Mouse (Mus musculus): Measurements from ENCODE around the gene Gprc6a.

Gprc6a gene

DNA sequence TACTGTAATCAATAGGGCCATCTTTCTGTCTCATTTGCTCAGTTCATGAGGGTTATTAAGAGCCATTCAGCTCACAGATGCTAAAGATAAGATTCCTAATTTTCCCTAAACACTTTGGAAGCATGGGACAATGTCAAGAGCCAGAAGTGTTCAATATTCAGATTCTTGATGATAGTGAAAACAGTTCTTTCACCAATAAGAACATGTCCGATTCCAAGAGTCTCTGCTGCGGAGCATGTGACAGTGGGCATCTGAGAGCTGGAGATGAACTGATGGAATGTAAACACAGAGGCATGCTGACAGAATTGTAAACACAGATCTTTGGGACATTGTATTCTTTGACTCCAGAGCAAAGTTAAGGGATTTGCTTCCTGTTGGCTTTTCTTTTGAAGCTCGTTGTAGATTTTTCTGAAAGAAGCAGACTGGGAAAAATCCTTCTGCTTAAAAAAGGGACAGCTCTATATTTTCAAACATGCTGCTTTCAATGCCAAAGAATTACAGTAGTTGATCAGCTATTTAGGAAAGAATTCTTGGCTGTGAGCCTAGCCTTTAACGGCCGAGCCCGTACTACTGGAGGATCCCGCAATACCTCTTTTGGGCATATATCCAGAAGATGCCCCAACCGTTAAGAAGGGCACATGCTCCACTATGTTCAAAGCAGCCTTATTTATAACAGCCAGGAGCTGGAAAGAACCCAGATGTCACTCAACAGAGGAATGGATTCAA lies at the start of gene Gprc6a:
Gene Gprc6a (minus strand): TSS at position 51 of the 726 bp plus-strand sequence.
- in situ Hi-C loops (cut with MboI, MseI), result no loop called here

DNA sequence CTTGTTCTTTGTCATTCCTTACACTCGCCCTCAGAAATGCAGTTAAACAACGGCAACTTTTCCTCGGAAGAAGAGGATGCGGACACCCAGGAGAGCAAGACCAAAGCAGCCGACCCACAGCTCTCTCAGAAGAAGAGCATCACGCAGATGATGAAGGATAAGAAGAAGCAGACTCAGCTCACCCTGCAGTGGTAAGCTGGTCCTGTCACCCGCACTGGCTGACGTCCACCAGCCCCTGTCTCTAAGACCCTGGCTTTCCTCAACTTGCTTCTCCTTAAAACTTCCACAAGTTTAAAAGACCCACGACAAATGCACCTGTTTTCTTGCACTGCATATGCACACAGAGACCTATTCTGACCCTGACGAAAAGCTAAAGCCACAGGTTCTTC lies 47.0 kb upstream of the Gprc6a start:
- in situ Hi-C loops (cut with MboI, MseI), result no loop called here

DNA sequence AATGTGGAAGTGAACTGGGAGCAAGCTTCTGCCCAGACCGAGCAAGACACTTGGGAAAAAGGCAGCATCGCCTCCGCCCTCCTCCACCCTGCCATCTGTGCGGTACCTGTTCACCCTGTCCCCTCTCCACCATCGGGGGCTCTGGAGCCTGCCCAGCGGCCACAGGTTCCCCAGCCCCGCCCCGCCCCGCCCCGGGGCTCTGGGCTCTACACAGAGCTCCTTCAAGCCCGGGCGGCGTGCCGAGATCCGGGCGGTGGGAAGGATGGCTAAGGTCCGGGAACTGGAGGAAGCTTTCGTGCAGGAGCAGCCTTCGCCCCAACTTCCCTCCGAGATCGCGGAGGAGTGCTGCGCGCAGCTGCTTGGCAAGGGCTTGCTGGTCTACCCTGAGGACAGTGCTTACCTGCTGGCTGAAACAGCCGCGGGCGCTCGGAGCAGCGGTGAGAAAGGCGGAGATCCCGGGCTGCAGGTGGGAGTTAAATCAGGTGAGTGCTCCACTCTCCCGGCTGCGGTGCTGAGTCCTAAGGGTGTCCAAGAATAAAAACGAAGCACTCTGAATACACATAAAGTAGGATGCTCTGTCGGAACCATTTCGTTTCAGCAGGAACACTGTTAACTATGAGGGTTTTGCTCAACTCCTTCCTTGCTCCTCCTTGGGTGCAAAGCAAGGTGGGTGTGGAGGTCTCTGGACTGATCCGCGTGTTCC lies 46.4 kb upstream of the Gprc6a start, which contains the start of gene Rfx6:
Gene Rfx6 (plus strand): TSS at position 209 of the 703 bp plus-strand sequence.
- in situ Hi-C loops (cut with MboI, MseI), result no loop called here

DNA sequence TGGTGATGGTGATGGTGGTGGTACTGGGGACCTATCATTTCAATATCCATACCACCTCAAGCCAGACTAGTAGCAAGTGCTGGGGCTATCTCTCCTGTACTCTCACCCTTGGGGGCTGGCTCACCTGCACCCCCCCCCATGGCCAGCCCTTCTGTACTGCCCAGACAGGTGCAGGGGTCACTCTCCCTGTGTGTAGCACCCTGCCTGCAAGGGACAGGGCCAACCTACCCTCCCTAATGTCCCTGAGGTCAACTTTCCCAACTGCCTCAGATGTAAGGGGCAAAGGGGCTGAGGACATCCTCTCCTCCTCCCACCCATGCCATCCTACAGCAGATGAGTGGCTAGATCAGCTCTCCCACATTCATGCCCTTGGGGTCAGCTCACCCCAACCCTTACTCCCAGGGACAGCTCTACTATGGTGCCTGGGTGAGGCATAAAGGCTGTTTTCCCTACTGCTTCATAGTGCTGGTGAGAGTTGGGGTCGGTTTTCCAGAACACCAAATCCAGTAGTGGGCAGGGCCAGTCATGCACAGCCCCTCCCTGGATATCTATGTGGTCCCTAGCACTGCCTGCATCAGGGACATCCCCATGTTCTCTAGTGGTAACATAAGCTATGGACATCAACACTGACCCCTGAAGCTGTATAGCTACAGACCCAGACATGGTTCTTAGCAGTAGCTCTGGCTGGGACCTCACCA lies 41.0 kb upstream of the Gprc6a start:
- in situ Hi-C loops (cut with MboI, MseI), result no loop called here

DNA sequence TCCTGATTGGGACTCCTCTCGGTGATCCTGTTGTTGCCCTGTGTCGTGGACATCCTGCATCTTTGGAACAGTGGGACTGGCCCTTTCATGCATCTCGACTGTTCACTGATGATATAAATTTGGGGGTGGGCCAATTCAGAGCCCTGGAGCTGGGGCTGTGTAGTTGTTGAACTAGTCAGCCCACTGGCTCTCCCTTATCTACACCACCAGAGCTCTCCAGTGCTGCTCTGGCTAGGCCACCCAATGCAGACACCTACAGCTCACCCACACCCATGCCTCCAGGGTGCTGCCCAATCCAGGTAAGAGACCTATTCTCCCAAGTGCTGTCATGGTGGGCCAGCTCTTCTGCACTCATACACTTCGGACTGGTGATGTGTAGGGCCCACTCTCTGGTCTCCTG lies 40.3 kb upstream of the Gprc6a start:
- in situ Hi-C loops (cut with MboI, MseI), result no loop called here

DNA sequence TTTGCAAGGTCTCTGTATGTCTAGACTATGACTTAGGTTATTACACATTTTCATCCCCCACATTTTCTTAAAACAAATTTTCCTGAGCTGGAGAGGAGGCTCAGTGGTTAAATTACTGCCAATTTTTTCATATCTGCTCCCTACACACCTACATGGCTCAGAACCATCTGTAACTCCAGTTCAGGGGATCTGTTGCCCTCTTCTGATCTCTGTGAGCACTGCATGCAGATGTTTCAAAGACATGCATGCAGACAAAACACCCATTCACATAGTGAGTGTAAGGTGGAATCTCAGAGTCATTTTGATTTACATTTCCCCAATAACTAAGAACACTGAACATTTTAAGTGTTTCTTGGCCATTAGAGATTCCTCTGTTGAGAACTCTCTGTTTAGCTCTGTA lies 38.1 kb upstream of the Gprc6a start:
- in situ Hi-C loops (cut with MboI, MseI), result no loop called here

DNA sequence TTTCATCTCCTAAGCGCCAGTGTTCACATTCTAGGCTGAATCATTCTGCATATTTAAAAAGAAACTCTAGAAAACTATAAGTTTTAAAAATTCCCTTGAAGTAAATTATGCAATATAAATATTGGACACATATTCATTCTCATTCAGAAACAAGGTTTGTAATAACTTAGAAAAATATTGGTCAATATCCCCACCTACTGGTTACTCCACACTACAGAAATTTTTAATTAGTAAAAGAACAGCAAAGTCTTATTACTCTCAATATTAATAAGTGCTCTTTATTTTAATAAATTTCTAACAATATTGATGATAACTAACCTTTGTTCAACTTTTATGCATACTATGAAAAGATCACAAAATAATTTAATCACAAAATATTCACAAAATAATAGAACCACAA lies 26.1 kb upstream of the Gprc6a start:
- in situ Hi-C loops (cut with MboI, MseI), result no loop called here

DNA sequence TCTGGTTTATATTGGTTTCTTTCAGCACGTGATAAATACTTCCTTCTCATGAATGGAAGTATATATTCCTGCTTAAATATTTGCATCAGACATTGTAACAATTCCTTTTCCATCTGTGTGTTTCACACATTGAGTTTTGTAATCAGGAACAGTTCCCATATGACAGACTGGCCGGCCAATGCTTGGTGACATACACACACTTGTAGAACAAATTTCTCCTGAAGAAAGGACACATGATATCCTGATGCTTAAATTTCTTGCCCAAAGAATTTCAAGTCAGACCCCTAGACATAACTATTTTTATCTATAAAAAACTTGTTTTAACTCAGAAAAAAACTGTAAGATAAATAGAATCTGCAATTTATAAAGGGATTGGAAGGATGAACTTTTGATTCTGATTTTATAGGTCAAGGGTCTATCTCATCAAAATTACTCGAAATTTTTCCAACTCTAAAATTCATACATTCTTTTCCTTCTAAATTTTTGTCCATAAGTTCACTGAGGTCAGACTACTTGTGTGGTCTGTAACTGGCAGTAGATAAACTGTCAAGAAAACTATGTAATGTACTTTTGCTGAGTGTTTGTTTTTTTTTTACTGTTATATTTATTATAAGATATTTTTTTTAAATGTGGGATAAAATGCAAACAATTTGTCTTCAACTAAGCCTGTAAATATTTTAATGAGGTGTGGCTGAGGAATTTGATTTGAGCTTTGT lies 18.4 kb upstream of the Gprc6a start:
- in situ Hi-C loops (cut with MboI, MseI), result no loop called here

DNA sequence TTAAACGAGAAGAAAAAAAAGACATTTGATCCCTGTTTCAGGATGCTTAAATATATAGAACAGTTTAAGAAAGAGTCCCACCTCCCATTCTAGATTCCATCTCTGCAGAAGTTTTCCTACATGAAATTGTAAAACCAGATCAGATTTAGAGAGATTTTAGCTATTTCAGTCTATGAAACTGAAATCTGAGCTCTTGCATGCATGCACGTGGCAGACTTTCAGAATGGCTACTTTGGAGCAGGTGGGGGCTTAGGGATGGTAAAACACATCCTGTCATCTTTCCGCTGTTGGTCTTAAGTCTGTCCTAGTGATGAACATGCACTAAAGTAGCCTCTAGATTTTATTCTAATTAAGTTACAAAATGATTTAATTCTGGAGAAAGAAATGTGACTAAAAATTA lies 10.1 kb downstream of the Gprc6a start:
- in situ Hi-C loops (cut with MboI, MseI), result no loop called here

DNA sequence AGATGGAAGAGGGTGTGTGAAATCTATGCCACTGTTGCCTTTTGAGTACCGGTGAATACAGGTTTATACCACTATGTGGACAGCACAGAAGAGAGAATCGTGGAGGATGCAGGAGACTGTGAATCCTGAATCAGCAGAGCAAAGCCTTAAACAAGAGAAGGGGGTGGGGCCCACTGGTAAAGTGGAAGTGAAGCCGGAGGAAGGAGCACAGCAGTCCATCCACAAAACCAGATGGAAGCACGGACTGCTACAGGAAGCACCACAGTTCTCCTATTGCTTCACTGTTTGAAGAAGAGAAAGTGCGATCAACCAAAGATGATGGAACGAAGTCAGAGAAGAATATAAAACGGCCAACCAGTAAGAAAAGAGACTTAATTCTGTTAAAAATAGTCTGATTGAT lies 11.1 kb downstream of the Gprc6a start:
- in situ Hi-C loops (cut with MboI, MseI), result no loop called here

DNA sequence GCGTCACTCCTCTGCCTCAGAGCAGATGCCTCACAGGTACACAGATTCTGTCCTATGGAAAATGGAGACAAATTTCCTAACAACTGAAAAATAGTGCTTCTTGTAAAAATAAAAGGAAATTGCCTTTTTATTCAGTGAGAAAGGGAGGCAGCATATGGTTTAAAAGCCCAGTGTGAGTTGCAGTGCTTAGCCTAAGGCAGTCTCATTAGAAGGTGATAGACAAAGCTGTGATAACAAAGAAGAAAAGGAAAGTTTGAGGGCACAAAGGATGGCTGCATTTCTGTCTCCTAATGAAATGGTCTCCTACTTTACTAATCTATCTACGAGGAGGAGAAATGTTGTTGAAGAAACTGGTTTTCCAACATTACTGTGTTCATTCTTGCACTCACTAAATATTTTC lies 12.7 kb downstream of the Gprc6a start:
- in situ Hi-C loops (cut with MboI, MseI), result no loop called here

DNA sequence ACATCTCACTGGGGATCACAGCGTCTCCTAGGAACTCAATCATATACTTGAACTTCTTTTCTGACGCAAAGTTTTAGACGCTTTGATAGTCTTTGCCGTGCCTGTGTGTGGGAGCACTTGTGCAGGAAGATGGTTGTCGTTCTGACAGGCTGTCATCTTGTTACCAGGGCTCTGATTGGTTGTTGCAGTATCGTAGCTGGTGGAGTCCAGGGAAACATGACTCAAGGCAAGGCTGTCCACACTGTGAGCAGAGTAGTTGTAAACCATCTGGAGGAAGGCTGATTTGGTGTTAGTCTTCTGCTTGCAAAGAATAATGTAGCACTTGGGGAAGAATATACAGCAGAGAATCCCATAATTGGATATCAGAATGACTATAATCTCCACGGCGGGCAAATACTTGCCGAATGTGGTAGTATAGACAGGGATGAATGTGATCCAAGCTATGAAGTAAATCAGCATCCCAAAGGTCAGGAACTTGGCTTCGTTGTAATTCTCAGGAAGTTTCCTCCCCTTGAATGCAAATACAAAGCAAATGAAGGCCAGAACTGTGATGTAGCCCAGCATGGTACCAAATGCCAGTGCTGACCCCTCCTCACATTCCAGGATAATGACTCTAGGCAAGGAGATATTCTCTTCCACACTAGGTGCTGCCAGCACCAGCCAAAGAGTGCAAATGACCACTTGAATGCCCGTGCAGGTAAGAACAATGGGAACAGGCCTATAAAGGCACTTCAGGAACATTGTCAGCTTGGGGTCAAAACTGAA lies 16.3 kb downstream of the Gprc6a start:
- in situ Hi-C loops (cut with MboI, MseI), result no loop called here

DNA sequence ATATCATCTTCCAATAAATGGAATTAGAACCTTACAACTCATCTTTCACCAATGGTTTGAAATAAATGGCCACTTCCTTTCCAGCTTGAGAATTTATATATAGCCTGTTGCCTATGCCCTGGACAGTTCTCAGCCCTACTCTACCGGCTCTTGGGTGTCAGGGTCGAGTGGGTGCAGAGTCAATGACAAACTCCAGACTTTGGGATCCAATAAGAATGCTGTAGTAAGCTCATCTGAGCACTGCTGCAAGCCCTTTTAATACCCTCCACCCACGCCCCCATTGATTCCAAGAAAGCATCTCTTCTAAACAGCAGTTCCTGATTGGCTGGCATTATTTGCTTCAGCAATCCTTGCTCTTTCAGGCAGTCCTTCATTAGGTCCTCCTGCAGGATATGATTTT lies 17.8 kb downstream of the Gprc6a start:
- in situ Hi-C loops (cut with MboI, MseI), result no loop called here

DNA sequence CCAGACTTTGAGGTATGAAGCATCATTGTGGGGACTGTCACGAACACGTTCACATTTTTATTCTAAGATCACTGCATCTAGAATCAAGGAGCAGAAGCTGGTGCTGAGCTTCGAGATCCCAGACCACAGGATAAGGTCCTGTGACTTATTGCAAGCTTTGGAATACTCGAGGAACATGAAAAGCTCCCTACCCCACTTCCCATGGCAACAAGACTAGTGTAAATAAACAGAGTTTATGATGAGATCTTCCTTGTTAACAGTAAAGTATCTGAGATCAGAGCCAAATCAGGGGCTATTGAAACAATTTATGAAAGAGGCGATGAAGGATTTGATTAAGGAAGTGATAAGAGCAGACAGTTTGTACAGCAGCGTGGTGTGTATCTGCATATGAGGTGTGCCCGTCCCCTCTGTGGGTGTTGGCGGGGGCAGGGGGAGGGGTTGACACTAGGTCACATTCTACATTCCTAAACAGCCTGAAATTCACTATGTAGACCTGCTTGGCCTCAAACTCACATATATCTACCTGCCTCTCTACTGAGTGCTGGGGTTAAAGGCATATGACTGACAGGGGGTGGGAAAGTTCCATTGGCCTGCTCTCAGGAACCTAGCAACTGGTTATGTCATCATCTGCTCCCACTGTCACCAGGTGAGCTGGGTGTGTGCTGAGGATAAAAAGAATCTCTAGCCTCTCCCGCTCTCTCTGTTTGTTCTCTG lies 19.1 kb downstream of the Gprc6a start:
- in situ Hi-C loops (cut with MboI, MseI), result no loop called here

DNA sequence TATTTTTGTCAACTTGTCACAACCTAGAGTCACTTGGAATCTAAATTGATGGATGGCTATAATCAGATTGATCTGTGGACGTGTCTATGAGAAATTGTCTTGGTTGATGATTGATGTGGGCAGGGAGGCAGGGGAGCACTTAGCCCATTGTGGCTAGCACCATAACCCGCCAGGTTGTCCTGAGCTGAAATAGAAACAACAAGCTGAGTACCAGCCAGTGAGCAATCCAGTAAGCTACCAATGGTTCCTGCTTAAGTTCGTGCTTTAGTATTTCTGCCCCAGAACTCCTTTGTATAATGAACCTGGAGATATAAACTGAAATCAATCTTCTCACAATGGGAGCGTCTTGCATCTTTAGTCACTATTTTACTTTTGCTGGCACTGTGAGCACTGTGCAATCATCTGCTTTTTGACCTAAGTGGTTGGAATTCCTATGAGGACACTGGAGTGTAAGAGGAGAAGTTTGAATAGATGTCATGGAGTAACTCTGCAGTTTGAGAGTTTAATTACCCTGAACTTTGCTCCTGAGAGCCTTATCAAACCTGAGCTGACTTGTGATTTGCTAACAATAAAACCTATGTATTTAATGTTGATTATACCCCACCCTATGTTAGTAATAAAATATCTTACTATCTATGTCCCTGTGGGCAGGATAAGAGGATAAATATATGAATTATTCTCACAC lies 21.4 kb downstream of the Gprc6a start:
- in situ Hi-C loops (cut with MboI, MseI), result no loop called here

DNA sequence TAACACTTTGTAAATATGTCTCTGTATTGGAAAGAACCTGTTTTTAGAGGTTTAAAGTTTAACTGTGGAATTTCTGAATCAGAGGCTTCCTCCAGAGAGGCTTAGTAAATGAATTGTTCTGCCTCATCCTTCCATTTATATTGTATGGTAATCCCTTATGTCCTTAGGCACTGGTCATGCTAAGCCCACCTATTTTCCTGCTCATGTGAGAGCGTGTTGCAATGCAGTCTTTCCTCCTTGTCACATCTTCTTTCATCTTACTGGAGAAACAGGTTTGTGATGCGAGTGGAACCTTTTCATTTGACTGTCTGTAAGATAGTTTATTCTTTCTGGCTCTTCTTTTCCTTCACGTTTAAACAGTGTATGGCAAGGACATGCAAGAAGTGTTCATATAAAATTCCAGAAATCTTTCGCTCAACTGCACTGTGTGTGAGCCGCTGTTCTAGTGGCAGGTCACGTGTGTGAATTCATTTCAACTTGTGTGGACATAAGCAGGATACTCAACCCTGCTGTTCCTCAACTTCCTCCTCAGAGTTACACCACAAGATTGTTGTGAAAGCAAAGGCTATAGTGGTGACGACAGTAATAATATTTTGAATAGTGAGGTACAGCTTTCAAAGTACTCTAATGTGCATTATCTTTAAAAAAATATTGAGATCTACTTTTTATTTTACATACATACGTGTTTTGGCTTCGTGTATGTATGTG lies 34.2 kb downstream of the Gprc6a start:
- in situ Hi-C loops (cut with MboI, MseI), result no loop called here

DNA sequence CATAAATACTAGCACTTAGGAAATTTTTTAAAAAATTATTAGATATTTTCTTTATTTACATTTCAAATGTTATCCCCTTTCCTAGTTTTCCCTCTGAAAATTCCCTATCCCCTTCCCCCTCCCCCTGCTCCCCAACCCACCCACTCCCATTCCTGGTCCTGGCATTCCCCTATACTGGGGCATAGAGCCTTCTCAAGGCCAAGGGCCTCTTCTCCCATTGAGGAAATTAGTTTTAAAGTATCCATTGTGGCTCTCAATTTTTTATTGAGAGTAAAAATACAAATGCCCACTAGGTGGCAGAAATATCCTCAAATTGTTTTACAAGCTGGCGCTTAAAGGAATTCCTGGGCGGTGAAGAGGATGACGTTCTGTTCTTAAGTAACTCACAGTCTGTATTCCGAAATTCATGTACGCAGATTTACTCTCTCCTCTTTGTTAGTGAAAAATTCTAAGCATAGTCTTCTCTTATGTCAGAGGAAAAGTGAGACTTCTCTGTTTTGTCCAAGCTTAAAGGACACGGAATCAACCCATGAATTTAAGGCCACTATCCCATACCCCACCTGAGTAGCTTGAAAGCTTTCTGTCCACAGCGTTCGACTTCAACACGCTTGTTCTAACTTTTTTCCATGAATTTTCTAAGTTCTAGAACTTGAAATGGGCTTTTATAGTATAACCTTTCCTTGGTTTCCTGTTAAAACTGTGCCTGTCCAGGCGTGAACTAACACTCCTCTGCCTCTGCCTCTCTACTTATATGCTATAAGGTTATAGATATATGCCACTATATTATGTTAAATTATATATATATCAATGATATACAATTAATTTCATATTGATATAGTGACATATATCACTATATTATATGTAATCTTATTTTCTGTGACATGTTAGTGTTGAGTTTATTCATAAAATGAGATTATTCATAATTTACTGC lies 36.0 kb downstream of the Gprc6a start:
- in situ Hi-C loops (cut with MboI, MseI), result no loop called here

DNA sequence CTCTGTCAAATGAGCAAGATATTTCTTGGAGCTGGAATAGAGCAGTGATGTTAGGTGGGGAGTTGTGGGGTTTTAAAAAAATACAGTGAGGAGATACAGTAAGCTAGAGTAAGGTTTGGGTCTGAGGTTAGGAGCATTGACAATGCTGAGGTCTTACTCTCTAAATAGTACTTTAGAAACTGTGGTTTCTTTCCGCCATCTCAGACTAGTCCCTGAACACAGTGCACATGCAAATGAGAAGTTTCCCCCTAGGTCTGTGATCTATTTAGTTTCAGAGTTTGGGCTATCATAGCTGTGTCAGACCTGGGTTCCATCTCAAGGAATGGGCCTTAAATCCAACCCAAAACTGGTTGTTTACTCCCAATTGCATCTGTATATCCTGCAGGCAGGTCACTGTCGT lies 39.7 kb downstream of the Gprc6a start:
- in situ Hi-C loops (cut with MboI, MseI), result no loop called here

Data from T-helper 1 cell (primary cell).